Mouse (Mus musculus) heart, adult 8-10 months (tissue): ENCODE results near the gene Cspg4. TPM values are rescaled to one million over a fixed set of nuclear protein-coding genes. Genes with fewer than 3 reads are reported as not detected.
A peak's percentile ranks its signal among the peaks of the same experiment; 100 is the strongest.
"Not testable (repeated sequence)": the region's sequence is repeated elsewhere in the genome, so short reads cannot be mapped to it uniquely, and the experiment has no call there.

ENCODE experiments used
- DNase-seq: peaks from one replicate; pipeline ENCODE4 v3.0.0; 2022; ENCODE audit warnings: low spot score
- total RNA-seq, 4 experiments: library from RNA; stranded (reverse); gene quantifications; 2 replicates each; pipeline ENCODE4 v1.2.4; 2022

Gene Cspg4
- total RNA-seq, 4 experiments from 2014 or later = 9.4 to 14.7 (median 10.7) TPM

DNA sequence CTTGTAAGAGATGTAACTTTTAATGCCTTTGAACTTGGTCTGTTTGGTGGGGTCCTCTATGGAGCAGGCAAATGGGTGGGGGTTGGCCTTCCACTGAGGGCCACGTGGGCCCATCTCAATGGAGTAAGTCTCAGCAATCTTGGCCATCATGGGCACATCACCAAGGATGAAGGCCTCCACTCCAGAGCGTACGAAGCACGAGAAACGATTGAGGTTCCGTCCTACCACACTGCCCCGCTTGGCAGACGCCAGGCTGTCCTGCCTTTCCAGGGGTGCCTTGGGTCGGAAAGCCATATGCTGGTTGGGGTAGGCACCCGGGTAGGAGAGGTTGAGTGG is 61.2 kb downstream of the Cspg4 start:
- DNase-seq = no peak

DNA sequence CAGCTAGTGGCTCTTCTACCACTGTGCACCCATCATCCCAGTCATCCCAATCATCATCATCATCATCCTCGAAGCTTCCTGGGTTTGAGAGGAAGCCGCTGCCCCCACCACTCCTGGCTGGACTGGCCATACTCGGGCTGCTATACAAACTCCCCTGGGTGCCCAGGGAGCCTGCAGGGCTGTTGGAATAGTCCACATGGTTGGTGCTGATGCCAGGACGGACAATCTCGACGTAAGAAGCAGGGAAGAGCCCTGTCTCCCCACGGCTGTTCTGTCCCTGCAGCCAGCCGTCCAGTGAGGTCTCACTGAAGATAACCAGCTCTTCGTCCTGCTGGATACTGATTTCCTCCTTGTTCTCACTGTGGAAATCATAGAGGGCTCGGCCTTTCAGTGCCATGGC is 61.6 kb downstream of the Cspg4 start:
- DNase-seq = no peak

DNA sequence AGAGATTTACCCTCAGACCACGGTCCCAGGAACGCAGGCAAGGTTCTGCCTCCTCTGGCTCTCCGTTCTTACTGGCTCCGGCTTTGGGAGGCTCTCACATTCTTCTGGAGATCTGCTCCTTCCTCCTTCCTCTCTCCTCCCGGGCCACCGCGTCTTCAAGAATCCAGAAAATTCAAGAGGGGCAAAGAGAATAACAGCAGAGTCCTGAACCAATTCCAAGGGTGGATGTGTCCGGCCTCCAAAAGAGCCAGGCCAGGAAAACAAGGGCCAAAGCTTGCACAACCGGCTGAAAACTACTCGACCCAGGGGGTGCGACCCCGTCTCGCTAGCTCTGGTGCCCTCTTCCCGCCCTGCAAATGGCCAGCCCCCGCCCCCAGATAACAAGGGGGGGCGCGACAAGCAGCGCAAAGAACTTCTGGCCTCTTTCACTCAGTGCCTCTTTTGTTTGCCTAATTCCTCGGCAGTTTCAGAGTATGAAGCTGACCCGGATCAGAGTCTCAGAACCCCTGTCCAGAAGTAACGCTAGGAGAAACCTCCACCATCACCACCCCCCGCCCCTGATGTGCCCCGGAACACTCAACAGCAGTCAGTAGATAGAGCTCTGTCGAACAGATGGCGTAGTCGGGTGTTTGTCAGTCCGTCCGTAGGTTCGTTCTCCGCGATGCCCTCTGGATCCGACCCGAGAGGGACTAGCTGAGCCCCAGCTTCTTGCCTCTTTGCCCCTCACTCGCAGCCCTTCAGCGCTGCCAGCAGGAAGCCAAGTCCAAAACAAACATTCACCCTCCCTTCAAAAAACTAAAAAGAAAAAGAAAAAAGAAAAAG is 62.6 kb downstream of the Cspg4 start:
- DNase-seq = peak; percentile 58

DNA sequence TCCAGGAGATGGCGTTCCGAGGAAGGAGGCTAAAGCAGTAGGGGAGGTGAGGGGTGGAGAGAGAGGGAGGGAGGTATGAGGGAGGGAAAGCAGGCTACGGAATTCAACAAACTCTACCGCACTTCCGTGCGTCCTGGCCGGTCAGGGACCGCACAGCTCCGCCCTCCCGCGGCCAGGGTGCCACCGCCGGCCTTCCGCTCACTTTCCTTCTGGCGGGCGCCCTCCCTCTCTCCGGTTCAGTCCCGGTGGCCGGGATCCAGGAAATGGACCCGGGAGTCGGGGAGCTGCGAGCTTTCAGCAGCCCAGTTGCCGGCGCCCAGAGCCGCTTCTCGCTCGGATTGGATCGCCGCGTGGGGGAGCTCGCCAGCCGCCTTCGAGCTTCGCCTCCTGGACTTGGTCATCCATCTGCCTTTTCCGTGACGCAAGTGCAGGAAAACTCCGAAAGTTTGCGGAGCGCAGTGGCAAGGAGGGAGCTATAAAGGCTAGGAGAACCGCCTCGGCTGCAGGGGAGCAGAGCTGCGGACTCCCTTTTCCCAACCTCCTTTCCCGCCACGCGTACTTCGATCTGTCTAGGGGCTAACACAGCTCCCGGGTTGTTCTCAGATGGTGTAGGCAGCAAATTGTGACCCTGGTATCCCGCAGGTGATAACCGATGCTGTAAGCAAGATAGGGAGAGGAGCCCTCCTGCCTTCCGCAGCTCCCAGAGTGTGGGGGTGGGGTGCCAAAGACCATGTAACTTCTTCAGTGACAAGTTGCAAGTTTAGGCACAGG is 63.4 kb downstream of the Cspg4 start, which contains the start of gene Snx33:
Gene Snx33 (minus strand): TSS at position 331 of the 771 bp plus-strand sequence.
- peak; percentile 93 for DNase-seq

DNA sequence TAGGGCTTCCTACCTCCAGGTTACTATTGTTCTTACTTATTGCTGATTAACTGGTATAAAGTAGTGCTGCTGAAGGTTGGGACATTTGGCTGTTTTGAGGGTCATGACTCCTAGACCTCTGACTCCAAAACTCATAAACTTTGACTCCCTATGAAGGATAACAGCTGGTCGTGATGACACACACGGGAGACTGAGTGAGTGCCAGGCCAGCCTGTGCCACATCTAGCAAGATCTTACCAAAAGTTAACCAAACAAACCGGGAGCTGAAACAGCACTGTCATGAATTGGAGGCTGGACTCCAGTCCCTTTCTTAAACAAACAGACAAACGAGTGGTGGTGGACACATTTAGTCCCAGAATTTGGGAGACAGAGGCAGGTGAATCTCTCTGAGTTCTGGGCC is 64.7 kb downstream of the Cspg4 start:
- DNase-seq = no peak

DNA sequence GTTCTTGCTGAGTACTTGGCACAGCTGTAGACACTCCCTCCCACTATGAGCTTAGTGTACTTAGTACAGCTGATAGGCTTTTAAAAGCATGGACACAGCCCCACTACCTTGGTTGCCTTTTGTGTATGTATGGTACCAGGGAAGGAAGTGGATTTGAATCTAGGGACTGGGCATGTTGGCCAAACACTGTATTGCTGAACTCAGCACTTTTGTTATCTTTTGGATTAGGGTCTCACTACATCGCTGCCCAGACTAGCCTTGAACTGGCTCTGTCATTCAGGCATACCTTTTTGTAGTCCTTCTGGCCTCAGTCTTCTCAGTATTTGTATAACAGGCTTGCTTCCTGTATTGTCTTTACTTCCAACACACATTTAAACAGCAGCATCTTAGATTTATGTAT is 65.7 kb downstream of the Cspg4 start:
- no peak for DNase-seq

DNA sequence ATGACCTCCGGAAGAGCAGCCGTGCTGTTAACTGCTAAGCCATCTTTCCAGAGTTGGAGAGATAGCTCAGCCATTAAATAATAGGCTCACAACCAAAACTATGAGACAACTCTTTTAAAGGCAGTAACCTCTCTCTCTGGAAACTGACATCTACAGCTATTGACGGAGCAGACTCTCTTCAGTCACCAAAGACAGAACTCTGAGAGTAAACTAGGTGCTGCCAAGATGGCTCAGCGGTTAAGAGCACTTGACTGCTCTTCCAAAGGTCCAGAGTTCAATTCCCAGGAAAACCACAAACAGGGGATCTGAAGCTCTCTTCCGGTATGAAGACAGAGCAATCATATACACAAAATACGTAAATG is 72.0 kb downstream of the Cspg4 start:
- no peak for DNase-seq

DNA sequence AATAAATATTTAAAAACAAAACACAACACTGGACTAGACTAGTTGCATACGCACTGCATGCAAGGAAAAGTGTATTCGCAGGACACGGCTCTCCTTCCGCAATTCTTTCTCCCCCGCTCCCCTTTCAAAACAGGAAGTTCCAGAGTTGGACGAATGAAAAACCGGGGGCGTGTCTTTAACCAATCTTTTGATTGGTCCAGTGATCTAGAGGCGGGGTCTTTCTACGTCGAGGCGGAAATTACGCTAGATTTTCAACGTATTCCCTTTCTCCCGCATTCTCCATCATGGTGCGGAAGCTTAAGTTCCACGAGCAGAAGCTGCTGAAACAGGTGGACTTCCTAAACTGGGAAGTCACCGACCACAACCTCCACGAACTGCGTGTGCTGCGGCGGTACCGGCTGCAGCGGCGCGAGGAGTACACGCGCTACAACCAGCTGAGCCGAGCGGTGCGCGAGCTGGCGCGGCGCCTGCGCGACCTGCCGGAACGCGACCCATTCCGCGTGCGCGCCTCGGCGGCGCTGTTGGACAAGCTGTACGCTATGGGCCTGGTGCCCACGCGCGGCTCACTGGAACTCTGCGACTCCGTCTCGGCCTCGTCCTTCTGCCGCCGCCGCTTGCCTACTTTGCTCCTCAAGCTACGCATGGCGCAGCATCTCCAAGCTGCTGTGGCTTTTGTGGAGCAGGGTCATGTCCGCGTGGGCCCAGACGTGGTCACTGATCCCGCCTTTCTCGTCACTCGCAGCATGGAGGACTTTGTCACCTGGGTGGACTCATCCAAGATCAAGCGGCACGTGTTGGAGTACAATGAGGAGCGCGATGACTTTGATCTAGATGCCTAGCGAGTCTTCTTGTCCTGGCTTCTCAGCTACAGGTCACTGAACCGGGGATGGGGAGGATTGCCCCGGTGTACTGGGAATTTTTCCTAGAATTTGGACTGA is 72.7 kb downstream of the Cspg4 start, which contains the start of gene Imp3:
Gene Imp3 (plus strand): TSS at position 253 of the 938 bp plus-strand sequence.
- peak; percentile 98 for DNase-seq

DNA sequence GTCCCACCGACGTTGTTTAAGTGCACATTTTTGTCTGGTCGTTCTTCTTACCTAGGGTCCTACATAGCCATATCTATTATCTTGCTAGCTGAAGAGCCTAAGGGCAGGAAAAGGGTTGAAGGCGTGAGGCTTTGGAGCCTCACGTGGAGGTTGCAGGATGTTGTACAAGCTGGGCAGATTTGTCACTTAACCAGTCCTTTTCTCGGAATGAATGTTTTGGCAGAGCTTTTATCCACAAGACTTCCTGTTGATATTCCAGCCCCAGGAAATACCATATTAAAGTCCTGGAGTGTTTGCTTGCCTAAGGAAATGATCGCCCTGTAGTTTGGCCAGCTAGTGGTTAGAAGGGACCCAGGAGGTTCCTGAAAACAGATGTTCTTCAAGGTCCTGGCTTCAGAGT is 73.5 kb downstream of the Cspg4 start:
- DNase-seq = peak; percentile 79

DNA sequence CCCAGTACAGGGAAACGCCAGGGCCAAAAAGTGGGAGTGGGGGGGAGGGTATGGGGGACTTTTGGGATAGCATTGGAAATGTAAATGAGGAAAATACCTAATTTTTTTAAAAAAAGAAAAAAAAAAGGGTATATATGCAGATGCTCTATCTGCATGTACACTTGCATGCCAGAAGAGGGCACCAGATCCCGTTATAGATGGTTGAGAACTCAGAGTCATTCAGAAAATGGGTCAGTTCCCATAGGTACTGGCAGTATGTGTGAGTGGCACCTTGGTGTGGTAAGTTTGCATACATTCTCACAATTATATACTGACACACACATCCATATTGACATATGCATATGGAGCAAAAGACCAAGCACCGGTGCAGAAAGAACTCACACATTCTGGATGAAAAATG is 82.6 kb downstream of the Cspg4 start:
- DNase-seq = peak; percentile 25

DNA sequence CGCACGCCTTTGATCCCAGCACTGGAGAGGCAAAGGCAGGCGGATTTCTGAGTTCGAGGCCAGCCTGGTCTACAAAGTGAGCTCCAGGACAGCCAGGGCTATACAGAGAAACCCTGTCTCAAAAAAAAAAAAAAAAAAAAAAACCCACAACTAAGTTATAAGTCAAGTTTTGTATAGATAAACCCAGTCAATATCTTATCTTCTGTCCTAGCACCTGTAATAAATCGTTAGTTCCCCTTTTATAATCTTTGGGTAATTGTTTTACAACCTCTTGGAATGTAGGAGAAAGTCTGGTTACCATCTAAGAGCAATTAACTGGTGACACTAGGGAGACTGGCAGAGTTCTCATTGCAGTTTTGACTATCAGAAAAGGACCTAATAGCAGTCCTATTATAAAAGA is 83.9 kb downstream of the Cspg4 start:
- not testable (repeated sequence) for DNase-seq

Other genes starting within 250 kb of the Cspg4 start
- gene Lingo1, start 68.6 kb upstream of the Cspg4 start, total RNA-seq = 1 to 10 TPM; 1.0 to 1.7 (median 1.2) TPM
- not detected for gene Odf3l1, start 354 bp upstream of the Cspg4 start, total RNA-seq
- gene Snx33, start 63.3 kb downstream of the Cspg4 start, total RNA-seq = 10 to 100 TPM in 1 of 4 experiments, 1 to 10 TPM in 3; 7.3 to 10.3 (median 8.4) TPM
- 10 to 100 TPM; 58.6 to 70.1 (median 65.8) TPM for gene Imp3, start 72.4 kb downstream of the Cspg4 start, total RNA-seq
- gene Snupn, start 85.8 kb downstream of the Cspg4 start, total RNA-seq = 10 to 100 TPM in 2 of 4 experiments, 1 to 10 TPM in 2; 9.1 to 11.4 (median 10.3) TPM
- gene Ptpn9, start 129.9 kb downstream of the Cspg4 start, total RNA-seq = 10 to 100 TPM in 1 of 4 experiments, 1 to 10 TPM in 3; 6.3 to 10.2 (median 8.9) TPM
- gene Sin3a, start 207.0 kb downstream of the Cspg4 start, total RNA-seq = 10 to 100 TPM; 28.4 to 40.4 (median 30.9) TPM